Mouse (Mus musculus) spleen, adult 2 months (tissue): ENCODE data around the gene Slc45a3.

Source experiments
- CTCF ChIP-seq: fragments of 200-500 bp; IDR thresholded peaks from 2 replicates; pipeline ENCODE4 v1.5.1; 2011; ENCODE audit warnings: mild to moderate bottlenecking, inconsistent platforms; ENCODE audit not compliant: insufficient read depth, insufficient read length, insufficient replicate concordance; ENCODE audit errors: extremely low read depth
- POLR2A ChIP-seq: fragments of 200-500 bp; IDR thresholded peaks from 2 replicates; pipeline ENCODE4 v1.6.1; 2011; ENCODE audit warnings: low read depth, low read length, inconsistent platforms

DNA sequence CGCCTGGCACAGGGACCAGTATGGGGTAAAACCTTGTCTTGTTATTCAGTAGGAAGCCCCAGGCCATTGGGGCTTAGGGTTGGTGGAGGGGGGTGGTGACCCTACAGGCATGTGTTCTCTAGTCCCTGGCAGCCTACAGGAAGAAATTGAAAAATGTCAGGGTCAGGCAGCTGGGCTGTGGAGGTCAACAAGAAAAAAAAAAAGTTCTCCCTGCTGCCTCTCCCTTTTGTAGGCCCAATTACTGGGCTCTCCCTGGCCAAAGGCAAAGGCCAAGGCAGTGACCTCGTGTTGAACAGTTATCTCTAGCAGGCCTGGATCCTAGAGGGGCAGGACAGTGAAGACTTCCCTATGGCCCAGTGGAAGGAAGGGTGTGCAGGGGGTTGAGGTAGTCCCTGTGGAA is 17.7 kb downstream of the Slc45a3 start:
- TF ChIP-seq CTCF (no peak), POLR2A (no peak)
